Comparison of ENCODE assay signal across 7 mouse cellular contexts in the genomic region with DNA sequence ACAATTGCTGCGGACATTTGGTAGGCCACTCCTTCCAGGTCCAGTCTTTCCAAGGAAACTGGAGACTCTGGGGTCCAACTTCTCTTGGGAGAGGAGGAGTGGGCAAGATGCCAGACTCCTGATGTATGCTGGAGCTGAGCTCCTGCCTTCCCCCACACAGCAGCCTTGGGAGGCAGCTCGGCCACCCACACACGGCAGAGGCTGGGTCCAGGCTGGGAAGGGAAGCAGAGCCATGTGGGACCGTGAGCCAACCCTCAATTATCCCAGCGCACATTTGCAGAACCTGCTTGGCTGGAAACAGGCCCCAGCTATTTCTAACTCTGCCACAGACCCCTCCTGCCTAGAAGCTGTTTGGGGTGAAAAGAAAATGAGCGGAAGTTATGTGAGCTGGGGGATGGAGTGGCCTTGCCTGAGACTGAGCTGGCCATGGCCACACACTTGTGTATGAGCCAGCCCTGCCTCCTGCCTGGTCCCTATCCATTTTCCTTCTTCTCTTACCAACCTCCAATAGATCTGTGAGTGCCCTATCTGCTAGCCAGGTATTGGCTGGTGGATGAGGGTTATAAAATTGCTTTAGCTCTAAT.
DNase-seq lines count a peak whose midpoint lies in the region; ATAC-seq and TF ChIP-seq lines count a peak whose summit lies in the region.

No protein-coding gene starts in this region.

- intact Hi-C loops in heart, postnatal 14 days (cut with DNase I), result no loop called here
- intact Hi-C loops in left cerebral cortex, postnatal 4 days (cut with DNase I), result no loop called here

- H3K4me2 ChIP-seq in lung, embryonic 14.5 days, result no peak overlapping the region; the same call in 1 of the 2 replicates

- no peak overlapping the region for H3K4me3 ChIP-seq in lung, embryonic 14.5 days (ENCODE audit: low read depth, low read length)

- H3K27me3 ChIP-seq in lung, embryonic 14.5 days (ENCODE audit: insufficient read depth, low read length), result no peaks in the 10 kb centered on the region

- H3K36me3 ChIP-seq in lung, embryonic 14.5 days (ENCODE audit: insufficient read depth), result peaks cover 12% of the 10 kb centered on the region; the same call in 1 of the 2 replicates

- H3K27ac ChIP-seq in lung, embryonic 14.5 days (ENCODE audit: low read depth), result peak overlapping the region; percentile 68; the same call in 1 of the 2 replicates

- 21% methylated on average over 6 of the region's 6 CpGs for WGBS in lung, embryonic 14.5 days

- no peak overlapping the region for H3K9ac ChIP-seq in lung, embryonic 14.5 days

- peaks cover 3% of the 10 kb centered on the region; the same call in 1 of the 2 replicates for H3K4me1 ChIP-seq in lung, embryonic 14.5 days (ENCODE audit: insufficient read depth)

- H3K9me3 ChIP-seq in lung, embryonic 14.5 days (ENCODE audit: low read depth, low read length), result no peaks in the 10 kb centered on the region

- TF ChIP-seq CTCF in lung, embryonic 14.5 days (IDR thresholded peaks at IDR 0.05; ENCODE audit: low read depth), result no peak

- ATAC-seq in lung, embryonic 14.5 days (ENCODE audit: insufficient read depth), result peak; percentile 95

- peak; percentile 91 for DNase-seq in lung, embryonic 14.5 days
- DNase-seq in lung, postnatal 14 days, result no peak
- peak; percentile 67 for DNase-seq in fibroblast of lung, adult 2 months (ENCODE audit: low read depth)
- DNase-seq in heart, postnatal 14 days, result peak; percentile 33 to 34
- peak; percentile 60 for DNase-seq in left cerebral cortex, postnatal 4 days
- DNase-seq in embryo, embryonic 11 days, result no peak
- no peak for DNase-seq in embryo, embryonic 10.5 days (ENCODE audit: low spot score)

Comparison
In these comparisons a context has a peak if more than half of its experiments do, and no peak if none do; other contexts are left out.
1. DNase-seq: peak in lung, embryonic 14.5 days (single experiment), fibroblast of lung, adult 2 months (single experiment), heart, postnatal 14 days (2 of 2) and left cerebral cortex, postnatal 4 days (single experiment); none in lung, postnatal 14 days (single experiment), embryo, embryonic 11 days (single experiment) and embryo, embryonic 10.5 days (single experiment).